Mouse (Mus musculus): Measurements from ENCODE around the gene Ccn5.

DNA sequence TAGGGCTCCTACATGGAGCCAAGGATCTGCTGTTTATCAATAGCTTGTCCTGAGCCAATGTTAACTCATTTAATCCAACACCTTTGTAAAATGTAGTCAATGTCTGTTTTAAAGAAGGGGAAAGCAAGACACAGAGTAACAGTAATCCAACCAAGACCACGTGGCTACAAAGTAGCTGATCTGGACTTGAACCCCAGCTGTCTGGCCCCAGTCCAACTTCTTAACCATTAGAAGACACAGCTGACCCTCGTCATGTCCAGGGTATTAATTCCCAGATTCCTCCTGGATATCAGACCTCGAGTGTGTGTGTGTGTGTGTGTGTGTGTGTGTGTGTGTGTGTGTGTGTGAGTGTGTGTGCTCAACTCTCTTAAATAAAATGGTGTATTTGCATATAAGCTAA lies 51.2 kb downstream of the Ccn5 start:
- TF ChIP-seq CTCF (IDR thresholded peaks at IDR 0.05; ENCODE audit: insufficient read depth, low read length) (no peak), POLR2A (IDR thresholded peaks at IDR 0.05; ENCODE audit: borderline replicate concordance, extremely low read depth, low read depth, low read length) (no peak)

All from lung, adult 2 months (tissue).